Mouse (Mus musculus) lung, embryonic 14.5 days (tissue): Measurements from ENCODE around the gene Mapkapk5. TPM values are rescaled to one million over a fixed set of nuclear protein-coding genes. Genes with fewer than 3 reads are reported as not detected.
"Not testable (repeated sequence)": the region's sequence is repeated elsewhere in the genome, so short reads cannot be mapped to it uniquely, and the experiment has no call there.

Source experiments
- ATAC-seq: fragments of 200-750 bp; cut with Nextera tagmentation; 2 replicates; pipeline ENCODE4 v1.8.0; 2017; ENCODE audit warnings: mild to moderate bottlenecking, moderate TSS enrichment, moderate library complexity; ENCODE audit not compliant: insufficient read depth
- DNase-seq: peaks from one replicate; pipeline ENCODE4 v3.0.0-alpha.2; 2015
- H3K27ac ChIP-seq: fragments of 300-500 bp; sonication (generic); 2 replicates; pipeline ENCODE4 v1.5.1; 2014; ENCODE audit warnings: low read depth, mild to moderate bottlenecking, moderate library complexity
- H3K27me3 ChIP-seq: fragments of 300-500 bp; sonication (generic); 2 replicates; pipeline ENCODE4 v1.6.1; 2014; ENCODE audit warnings: low read length, control low read depth; ENCODE audit not compliant: insufficient read depth
- H3K36me3 ChIP-seq: fragments of 300-500 bp; sonication (generic); 2 replicates; pipeline ENCODE4 v1.6.1; 2014; ENCODE audit warnings: control low read depth; ENCODE audit not compliant: insufficient read depth
- H3K4me1 ChIP-seq: fragments of 300-500 bp; sonication (generic); 2 replicates; pipeline ENCODE4 v1.6.1; 2014; ENCODE audit warnings: antibody characterized with exemption, control low read depth; ENCODE audit not compliant: insufficient read depth
- H3K4me2 ChIP-seq: fragments of 300-500 bp; sonication (generic); 2 replicates; pipeline ENCODE4 v1.6.1; 2014; ENCODE audit warnings: mild to moderate bottlenecking
- H3K4me3 ChIP-seq: fragments of 300-500 bp; sonication (generic); 2 replicates; pipeline ENCODE4 v1.5.1; 2014; ENCODE audit warnings: low read depth, low read length
- H3K9ac ChIP-seq: fragments of 300-500 bp; sonication (generic); 2 replicates; pipeline ENCODE4 v1.6.1; 2014
- H3K9me3 ChIP-seq: fragments of 300-500 bp; sonication (generic); 2 replicates; pipeline ENCODE4 v1.6.1; 2016; ENCODE audit warnings: low read depth, low read length, control low read depth
- CTCF ChIP-seq: IDR thresholded peaks from 2 replicates; pipeline ENCODE4 v1.5.1; 2016; ENCODE audit warnings: antibody characterized with exemption, low read depth
- WGBS: fragments of 180-500 bp; shearing (Covaris S2); extraction: QIAGEN DNeasy Blood & Tissue Kit; methylation state at CpG from one replicate; pipeline ENCODE4 v1.1.7; 2014; 5-methylcytosine and 5-hydroxymethylcytosine counted together
- polyA plus RNA-seq: library from polyadenylated mRNA; unstranded; fragments of >200 nt; fragmentation: Nextera tagmentation; extraction: Ambion mirVana; gene quantifications from 2 replicates; pipeline ENCODE4 v1.2.1, GENCODE M21; 2014

The Mapkapk5 gene
- polyA plus RNA-seq, 1 experiment from 2014 or later, result 55.1 TPM

DNA sequence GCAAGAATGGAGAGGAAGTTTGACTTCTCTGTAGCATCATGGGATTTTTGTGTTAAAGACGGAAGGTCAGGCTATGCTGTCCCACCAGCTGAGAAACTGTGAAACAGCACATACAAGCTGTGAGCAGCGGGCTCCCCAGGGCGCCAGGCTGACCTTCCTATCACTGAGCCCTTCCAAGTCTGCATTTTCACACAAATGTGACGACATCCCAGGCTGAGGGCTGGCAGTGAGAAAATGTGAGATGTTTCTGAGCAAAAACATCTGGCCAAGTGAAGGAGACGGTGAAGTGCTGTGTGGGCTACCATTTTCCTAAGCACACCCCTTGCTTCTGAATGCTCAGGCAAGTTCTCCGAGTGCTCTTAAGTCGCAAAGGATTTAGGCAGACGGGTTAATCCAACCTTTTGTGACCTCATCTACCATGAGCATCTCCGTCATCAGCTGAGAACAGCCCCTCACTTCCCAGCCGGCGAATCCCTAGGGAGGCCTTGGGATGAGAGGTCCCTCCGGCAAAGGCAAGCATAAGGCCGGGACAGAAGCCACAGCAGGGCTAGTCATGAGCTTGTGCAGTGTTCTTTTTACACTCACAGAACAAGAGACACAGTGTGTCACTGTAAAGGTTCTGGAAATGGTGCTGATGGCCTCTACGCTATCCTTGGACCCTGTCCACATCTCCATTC, 19.8 kb downstream of the Mapkapk5 start:
- ATAC-seq (peak; percentile 78), DNase-seq (peak; percentile 79)
- Histone ChIP-seq H3K27ac (no peak overlapping the region), H3K36me3 (peaks cover 84% of the 10 kb centered on the region), H3K27me3 (no peaks in the 10 kb centered on the region), H3K9ac (no peak overlapping the region), H3K4me1 (no peaks in the 10 kb centered on the region), H3K4me2 (no peak overlapping the region), H3K4me3 (no peak overlapping the region), H3K9me3 (no peaks in the 10 kb centered on the region)
- TF ChIP-seq CTCF, result no peak
- WGBS, result 62% methylated on average over 14 of the region's 14 CpGs

DNA sequence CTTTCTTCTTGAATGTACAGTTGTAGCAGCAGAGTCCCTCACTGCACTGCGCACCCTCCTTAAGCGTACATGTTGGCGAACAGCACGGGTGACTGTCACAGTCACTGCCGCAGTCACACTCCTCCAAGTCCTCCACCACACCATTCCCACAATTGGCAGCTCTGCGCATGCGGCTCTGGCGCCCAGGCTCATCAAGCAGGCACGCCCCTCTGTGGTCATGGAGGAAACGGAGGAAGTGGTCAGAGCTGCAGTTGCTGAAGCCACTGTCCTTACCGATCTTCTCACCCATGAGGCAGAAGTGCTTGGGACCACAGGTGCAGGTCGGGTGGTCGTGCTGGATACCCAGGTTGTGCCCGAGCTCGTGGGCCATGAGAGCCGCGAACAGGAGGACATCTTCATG, 25.9 kb downstream of the Mapkapk5 start:
- H3K4me2 ChIP-seq, H3K27ac ChIP-seq, H3K9ac ChIP-seq, DNase-seq, H3K9me3 ChIP-seq, H3K27me3 ChIP-seq, H3K4me1 ChIP-seq, H3K4me3 ChIP-seq, ATAC-seq: not testable (repeated sequence)
- 88% methylated on average over 10 of the region's 17 CpGs for WGBS
- peaks cover 47% of the 10 kb centered on the region for H3K36me3 ChIP-seq

DNA sequence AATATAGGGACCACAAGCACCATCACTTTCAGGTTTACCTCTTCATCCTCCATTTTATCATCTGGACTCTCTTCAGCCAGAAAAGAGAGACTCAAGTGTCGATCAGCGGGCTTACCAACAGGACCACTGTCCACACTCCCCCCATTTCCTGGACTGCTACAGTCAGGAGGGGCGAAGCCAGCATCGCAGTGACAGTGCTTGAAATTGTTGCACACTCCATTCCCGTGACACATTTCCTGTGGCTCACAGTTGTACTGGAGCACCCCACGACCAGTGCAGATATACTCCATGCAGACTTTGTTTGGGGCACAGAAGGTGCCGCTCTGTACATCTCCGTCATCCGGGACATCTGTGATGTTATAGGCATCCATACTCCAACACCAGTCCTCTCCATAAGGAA, 26.7 kb downstream of the Mapkapk5 start:
- no peak overlapping the region for H3K27ac ChIP-seq
- no peaks in the 10 kb centered on the region for H3K27me3 ChIP-seq
- H3K9me3 ChIP-seq, result no peaks in the 10 kb centered on the region
- DNase-seq (no peak), ATAC-seq (no peak)
- no peak overlapping the region for H3K4me2 ChIP-seq
- H3K4me1 ChIP-seq, result no peaks in the 10 kb centered on the region
- no peak for TF ChIP-seq CTCF
- WGBS, result 87% methylated on average over 9 of the region's 9 CpGs
- H3K9ac ChIP-seq, result no peak overlapping the region
- no peak overlapping the region for H3K4me3 ChIP-seq
- H3K36me3 ChIP-seq, result peaks cover 40% of the 10 kb centered on the region

DNA sequence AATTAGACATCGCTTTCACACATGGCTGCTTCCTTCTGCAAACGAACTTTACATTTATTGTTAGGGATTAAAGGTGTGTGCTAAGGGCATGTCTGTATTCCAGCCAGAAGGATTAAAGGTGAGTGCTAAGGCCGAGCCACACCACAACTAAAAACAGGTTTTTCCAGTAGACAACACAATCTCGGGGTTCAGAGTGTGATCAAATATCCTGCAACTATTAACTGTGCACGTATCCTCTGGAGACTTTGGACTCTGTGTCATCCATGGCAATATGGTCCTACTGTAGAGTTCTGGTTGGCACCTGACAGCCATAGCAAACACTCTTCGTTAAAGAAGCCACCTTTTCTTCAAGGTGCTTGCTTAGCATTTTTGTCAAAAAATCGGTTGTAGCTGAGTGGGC, 35.7 kb downstream of the Mapkapk5 start:
- no peak for TF ChIP-seq CTCF
- H3K27me3 ChIP-seq, result no peaks in the 10 kb centered on the region
- no peak for DNase-seq
- 73% methylated on average over 7 of the region's 7 CpGs for WGBS
- H3K9me3 ChIP-seq, result no peaks in the 10 kb centered on the region
- H3K4me1 ChIP-seq, result no peaks in the 10 kb centered on the region
- H3K36me3 ChIP-seq, result no peaks in the 10 kb centered on the region
- no peak overlapping the region for H3K27ac ChIP-seq
- no peak overlapping the region for H3K9ac ChIP-seq
- no peak for ATAC-seq
- H3K4me3 ChIP-seq, result no peak overlapping the region
- no peak overlapping the region for H3K4me2 ChIP-seq

DNA sequence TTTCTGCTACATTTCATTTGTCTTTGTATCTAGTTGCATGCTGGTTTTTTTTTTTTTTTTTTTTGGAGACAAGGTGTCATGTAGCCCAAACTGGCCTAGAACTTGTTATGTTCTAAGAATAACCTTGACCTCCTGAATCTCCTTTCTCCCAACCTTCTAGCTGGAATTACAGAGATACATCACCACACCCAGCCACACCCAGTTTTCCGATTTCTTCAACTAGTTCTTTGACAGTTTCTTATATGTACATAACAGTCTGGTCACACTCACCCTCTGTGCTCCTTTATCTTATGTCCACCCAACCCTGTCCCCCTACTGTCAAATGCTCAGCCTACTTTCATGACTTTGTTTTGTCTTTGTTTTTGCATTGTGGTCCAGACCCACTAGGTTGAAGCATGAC, 38.9 kb downstream of the Mapkapk5 start:
- Histone ChIP-seq H3K4me3 (no peak overlapping the region), H3K27ac (no peak overlapping the region), H3K36me3 (no peaks in the 10 kb centered on the region), H3K9me3 (no peaks in the 10 kb centered on the region), H3K4me2 (no peak overlapping the region), H3K27me3 (no peaks in the 10 kb centered on the region), H3K4me1 (no peaks in the 10 kb centered on the region), H3K9ac (no peak overlapping the region)
- no peak for TF ChIP-seq CTCF
- DNase-seq (no peak), ATAC-seq (no peak)
- 80% methylated on average over 1 of the region's 1 CpGs for WGBS

DNA sequence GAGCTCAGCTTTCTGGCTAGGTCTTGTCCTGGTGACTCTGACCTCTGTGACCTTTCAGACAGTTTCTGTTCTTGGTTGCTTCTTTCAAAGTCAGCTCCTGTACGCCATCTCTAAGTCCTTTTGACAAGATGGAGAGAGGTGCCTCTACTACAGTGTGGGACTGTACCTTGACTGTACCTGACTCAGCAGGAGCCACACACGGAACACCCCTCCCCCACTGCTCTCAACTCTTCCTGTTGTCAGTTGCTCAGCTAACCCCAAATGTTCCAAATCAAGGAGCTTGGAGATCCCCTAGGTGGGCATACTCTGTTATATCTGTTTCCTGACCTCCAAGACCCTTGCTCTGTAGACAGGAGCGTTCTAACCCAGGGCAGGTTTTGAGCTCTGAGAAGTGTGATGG, 42.5 kb downstream of the Mapkapk5 start, which contains the start of gene Adam1b:
TSS of gene Adam1b (minus strand) at position 205 of the 400 bp plus-strand sequence.
- H3K27ac ChIP-seq, result no peak within 1 kb of the TSS
- no peak for ATAC-seq
- H3K4me2 ChIP-seq, result no peak within 1 kb of the TSS
- no peaks in the 10 kb centered on the region for H3K27me3 ChIP-seq
- no peak for DNase-seq
- no peaks in the 10 kb centered on the region for H3K36me3 ChIP-seq
- H3K9me3 ChIP-seq, result no peaks in the 10 kb centered on the region
- TF ChIP-seq CTCF, result no peak
- no peak within 1 kb of the TSS for H3K9ac ChIP-seq
- no peaks in the 10 kb centered on the region for H3K4me1 ChIP-seq
- no peak within 1 kb of the TSS for H3K4me3 ChIP-seq
- 74% methylated on average over 3 of the region's 3 CpGs for WGBS

DNA sequence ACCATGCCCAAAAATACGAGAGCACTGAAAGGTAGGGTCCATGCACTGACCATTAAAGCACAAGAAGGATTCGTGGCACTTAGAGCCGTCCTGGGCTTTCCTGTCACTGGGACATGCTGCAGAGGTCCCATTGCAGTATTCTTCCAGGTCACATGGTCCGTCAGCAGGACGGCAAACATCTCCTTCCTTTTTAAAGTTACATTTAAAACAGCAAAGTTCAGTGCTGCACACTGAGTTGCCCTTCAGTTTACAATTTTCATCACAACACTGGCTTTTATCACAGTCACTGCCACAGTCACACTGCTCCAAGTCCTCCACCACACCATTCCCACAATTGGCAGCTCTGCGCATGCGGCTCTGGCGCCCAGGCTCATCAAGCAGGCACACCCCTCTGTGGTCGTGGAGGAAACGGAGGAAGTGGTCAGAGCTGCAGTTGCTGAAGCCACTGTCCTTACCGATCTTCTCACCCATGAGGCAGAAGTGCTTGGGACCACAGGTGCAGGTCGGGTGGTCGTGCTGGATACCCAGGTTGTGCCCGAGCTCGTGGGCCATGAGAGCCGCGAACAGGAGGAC, 44.2 kb downstream of the Mapkapk5 start:
- not testable (repeated sequence) for ATAC-seq, H3K4me1 ChIP-seq, H3K4me2 ChIP-seq, H3K36me3 ChIP-seq, H3K9ac ChIP-seq, DNase-seq, H3K27me3 ChIP-seq, H3K4me3 ChIP-seq, H3K27ac ChIP-seq, H3K9me3 ChIP-seq
- WGBS, result 57% methylated on average over 10 of the region's 17 CpGs

DNA sequence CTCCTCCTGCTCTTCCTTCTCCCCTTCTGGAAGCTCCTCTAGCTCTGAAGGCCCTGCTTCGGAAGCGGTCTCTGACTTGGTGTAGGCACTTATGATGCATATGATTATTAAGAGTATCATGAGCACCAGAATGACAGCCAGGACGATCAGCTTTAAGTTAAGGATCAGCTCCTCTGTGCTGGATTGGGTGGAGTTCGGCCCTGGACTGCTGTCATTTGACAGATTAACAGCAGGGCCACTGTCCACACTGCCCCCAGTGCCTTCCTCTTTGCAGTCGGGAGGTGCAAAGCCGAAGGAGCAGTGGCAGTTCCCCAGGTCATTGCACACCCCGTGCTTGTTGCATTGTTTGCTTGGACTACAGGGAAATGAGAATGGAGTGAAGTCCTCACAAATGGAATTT, 45.0 kb downstream of the Mapkapk5 start:
- no peak for TF ChIP-seq CTCF
- Histone ChIP-seq H3K36me3 (no peaks in the 10 kb centered on the region), H3K9ac (no peak overlapping the region), H3K9me3 (no peaks in the 10 kb centered on the region), H3K4me3 (no peak overlapping the region), H3K27me3 (no peaks in the 10 kb centered on the region), H3K27ac (no peak overlapping the region), H3K4me2 (no peak overlapping the region), H3K4me1 (no peaks in the 10 kb centered on the region)
- no peak for DNase-seq
- 57% methylated on average over 7 of the region's 7 CpGs for WGBS
- no peak for ATAC-seq
